Mouse (Mus musculus): ENCODE measurements around the gene Dus3l. TPM values are rescaled to one million over a fixed set of nuclear protein-coding genes. Genes with fewer than 3 reads are reported as not detected.

Gene Dus3l
- polyA plus RNA-seq, 1 experiment from 2014 or later = 33.3 TPM

DNA sequence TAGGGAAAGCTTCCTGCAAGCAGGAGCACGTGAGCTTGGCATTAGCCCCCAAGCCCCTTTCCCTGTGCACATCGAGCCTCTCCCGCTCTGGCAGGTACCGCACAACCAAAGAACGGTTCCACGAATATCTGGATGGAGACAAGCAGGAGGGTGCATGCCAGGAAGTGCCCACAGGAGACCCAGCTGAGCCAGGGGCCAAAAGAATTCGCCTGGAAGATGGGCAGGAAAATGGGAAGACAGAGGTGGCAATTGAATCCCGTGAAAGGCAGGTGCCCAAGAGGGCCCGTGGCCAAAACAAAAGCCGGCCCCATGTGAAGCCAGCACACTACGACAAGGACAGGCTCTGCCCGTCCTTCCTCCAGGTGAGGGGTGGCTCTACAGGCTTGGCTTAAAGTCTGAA is 874 bp downstream of the Dus3l start:
- WGBS = 49% methylated on average over 12 of the region's 12 CpGs
- H3K9ac ChIP-seq = peak overlapping the region; percentile 82
- H3K4me2 ChIP-seq = peak overlapping the region; percentile 79
- peak overlapping the region; percentile 95; the same call in 1 of the 2 replicates for H3K27ac ChIP-seq (ENCODE audit: poor library complexity, severe bottlenecking)
- H3K36me3 ChIP-seq = peaks cover 41% of the 10 kb centered on the region
- H3K4me3 ChIP-seq = peak overlapping the region; percentile 73
- peaks cover 7% of the 10 kb centered on the region; the same call in 1 of the 2 replicates for H3K27me3 ChIP-seq (replicated peaks)
- H3K9me3 ChIP-seq (replicated peaks) = no peaks in the 10 kb centered on the region
- no peak for ATAC-seq (ENCODE audit: insufficient number of reproducible peaks, low FRiP score)
- H3K4me1 ChIP-seq (replicated peaks) = peaks cover 25% of the 10 kb centered on the region

DNA sequence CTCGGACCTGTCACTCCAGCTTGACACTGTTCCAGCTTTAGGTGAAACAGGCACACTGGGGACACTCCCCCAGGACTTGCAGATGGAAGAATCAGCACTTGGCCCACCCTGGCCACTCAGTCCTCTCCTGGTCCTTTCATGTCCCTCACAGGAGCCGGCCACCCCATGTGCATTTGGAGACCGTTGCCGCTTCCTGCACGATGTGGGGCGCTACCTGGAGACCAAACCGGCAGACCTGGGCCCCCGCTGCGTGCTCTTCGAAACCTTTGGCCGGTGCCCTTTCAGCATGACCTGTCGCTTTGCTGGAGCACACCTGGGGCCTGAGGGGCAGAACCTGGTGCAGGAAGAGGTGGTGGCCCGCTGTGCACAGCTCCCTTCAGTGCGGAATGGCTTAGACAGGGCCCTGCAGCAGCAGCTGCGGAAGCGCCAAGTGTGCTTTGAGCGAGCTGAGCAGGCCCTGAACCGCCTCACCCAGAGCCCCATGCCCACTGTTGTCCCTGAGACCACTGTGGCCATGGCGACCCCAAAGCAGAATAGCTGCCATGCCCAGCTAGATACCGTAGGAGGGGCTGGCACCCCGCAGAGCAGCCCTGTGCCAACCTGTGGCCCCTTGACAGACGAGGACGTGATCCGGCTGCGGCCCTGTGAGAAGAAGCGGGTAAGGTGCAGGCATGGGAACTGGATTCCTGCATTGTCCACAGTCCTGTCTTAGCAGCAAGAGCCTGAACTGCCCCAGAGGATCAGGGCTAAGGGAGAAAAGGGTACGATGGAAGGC is 2.3 kb downstream of the Dus3l start:
- no peaks in the 10 kb centered on the region for H3K27me3 ChIP-seq (replicated peaks)
- 95% methylated on average over 27 of the region's 27 CpGs for WGBS
- no peak overlapping the region for H3K9ac ChIP-seq
- no peak overlapping the region for H3K4me2 ChIP-seq
- peaks cover 18% of the 10 kb centered on the region for H3K4me1 ChIP-seq (replicated peaks)
- H3K27ac ChIP-seq (ENCODE audit: poor library complexity, severe bottlenecking) = no peak overlapping the region
- peaks cover 52% of the 10 kb centered on the region for H3K36me3 ChIP-seq
- H3K4me3 ChIP-seq = no peak overlapping the region
- no peaks in the 10 kb centered on the region for H3K9me3 ChIP-seq (replicated peaks)
- no peak for ATAC-seq (ENCODE audit: insufficient number of reproducible peaks, low FRiP score)

- no peak overlapping the region for H3K4me3 ChIP-seq
- no peak for ATAC-seq (ENCODE audit: insufficient number of reproducible peaks, low FRiP score)
- 94% methylated on average over 29 of the region's 29 CpGs for WGBS
Observed at GRCm38 (mm10) chr17:56767531-56768135, 3.1 kb downstream of the Dus3l start.

GRCm38 (mm10) chr17:56768941-56769340 is 4.4 kb downstream of the Dus3l start:
- ATAC-seq (ENCODE audit: insufficient number of reproducible peaks, low FRiP score) = no peak
- Histone ChIP-seq H3K4me1 (replicated peaks) (peaks cover 15% of the 10 kb centered on the region), H3K27ac (ENCODE audit: poor library complexity, severe bottlenecking) (no peak overlapping the region), H3K9me3 (replicated peaks) (no peaks in the 10 kb centered on the region), H3K4me2 (no peak overlapping the region), H3K9ac (no peak overlapping the region), H3K4me3 (no peak overlapping the region), H3K36me3 (peaks cover 52% of the 10 kb centered on the region), H3K27me3 (replicated peaks) (no peaks in the 10 kb centered on the region)
- WGBS = 90% methylated on average over 11 of the region's 11 CpGs

More at GRCm38 (mm10) chr17:56767531-56768135, 3.1 kb downstream of the Dus3l start:
- Histone ChIP-seq H3K9me3 (replicated peaks) (no peaks in the 10 kb centered on the region), H3K27me3 (replicated peaks) (no peaks in the 10 kb centered on the region), H3K4me2 (no peak overlapping the region), H3K27ac (ENCODE audit: poor library complexity, severe bottlenecking) (no peak overlapping the region), H3K36me3 (peaks cover 52% of the 10 kb centered on the region), H3K4me1 (replicated peaks) (peaks cover 13% of the 10 kb centered on the region), H3K9ac (no peak overlapping the region)

GRCm38 (mm10) chr17:56769950-56770349 is 5.4 kb downstream of the Dus3l start, which contains the start of gene Prr22:
Prr22 (plus strand) TSS chr17:56770250.
- Histone ChIP-seq H3K27me3 (replicated peaks) (no peaks in the 10 kb centered on the region), H3K9ac (no peak within 1 kb of the TSS), H3K27ac (ENCODE audit: poor library complexity, severe bottlenecking) (no peak within 1 kb of the TSS), H3K4me1 (replicated peaks) (peaks cover 20% of the 10 kb centered on the region), H3K36me3 (peaks cover 52% of the 10 kb centered on the region), H3K4me2 (no peak within 1 kb of the TSS), H3K4me3 (no peak within 1 kb of the TSS), H3K9me3 (replicated peaks) (no peaks in the 10 kb centered on the region)
- ATAC-seq (ENCODE audit: insufficient number of reproducible peaks, low FRiP score) = no peak
- 97% methylated on average over 5 of the region's 5 CpGs for WGBS

DNA sequence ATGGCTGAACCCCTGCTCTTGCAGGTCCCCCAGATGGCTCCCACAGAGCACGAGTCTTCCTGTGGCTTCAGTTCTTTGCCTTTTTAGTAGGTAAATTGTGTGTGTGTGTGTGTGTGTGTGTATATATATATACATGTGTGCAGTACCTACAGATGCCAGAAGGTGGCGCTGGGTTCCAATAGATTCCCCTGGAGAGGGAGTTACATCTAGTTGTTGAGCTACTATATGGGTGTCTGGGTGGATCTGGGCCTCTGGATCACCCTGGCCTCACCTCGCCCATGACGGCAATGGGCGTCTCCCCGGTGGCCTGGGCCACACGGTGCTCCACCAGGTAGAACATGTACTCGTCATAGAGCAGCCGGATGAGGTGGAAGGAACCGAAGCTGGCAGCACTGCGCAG is 13.0 kb downstream of the Dus3l start:
- peaks cover 7% of the 10 kb centered on the region; the same call in 1 of the 2 replicates for H3K9me3 ChIP-seq (replicated peaks)
- H3K9ac ChIP-seq = no peak overlapping the region
- no peak overlapping the region for H3K27ac ChIP-seq (ENCODE audit: poor library complexity, severe bottlenecking)
- no peak overlapping the region for H3K4me2 ChIP-seq
- no peak overlapping the region for H3K4me3 ChIP-seq
- H3K27me3 ChIP-seq (replicated peaks) = no peaks in the 10 kb centered on the region
- peaks cover 17% of the 10 kb centered on the region for H3K36me3 ChIP-seq
- no peak for ATAC-seq (ENCODE audit: insufficient number of reproducible peaks, low FRiP score)
- H3K4me1 ChIP-seq (replicated peaks) = peaks cover 40% of the 10 kb centered on the region
- WGBS = 90% methylated on average over 11 of the region's 11 CpGs

GRCm38 (mm10) chr17:56778779-56779362 is 14.3 kb downstream of the Dus3l start:
- Histone ChIP-seq H3K9me3 (replicated peaks) (peaks cover 7% of the 10 kb centered on the region; the same call in 1 of the 2 replicates), H3K4me3 (no peak overlapping the region), H3K4me2 (no peak overlapping the region), H3K27me3 (replicated peaks) (no peaks in the 10 kb centered on the region), H3K4me1 (replicated peaks) (peaks cover 31% of the 10 kb centered on the region), H3K9ac (0 out of 2 replicates have a peak overlapping the region, but pooled peaks have one; percentile 5), H3K36me3 (peaks cover 18% of the 10 kb centered on the region), H3K27ac (ENCODE audit: poor library complexity, severe bottlenecking) (peak overlapping the region; percentile 79)
- 29% methylated on average over 3 of the region's 3 CpGs for WGBS
- ATAC-seq (ENCODE audit: insufficient number of reproducible peaks, low FRiP score) = peak; percentile 80

DNA sequence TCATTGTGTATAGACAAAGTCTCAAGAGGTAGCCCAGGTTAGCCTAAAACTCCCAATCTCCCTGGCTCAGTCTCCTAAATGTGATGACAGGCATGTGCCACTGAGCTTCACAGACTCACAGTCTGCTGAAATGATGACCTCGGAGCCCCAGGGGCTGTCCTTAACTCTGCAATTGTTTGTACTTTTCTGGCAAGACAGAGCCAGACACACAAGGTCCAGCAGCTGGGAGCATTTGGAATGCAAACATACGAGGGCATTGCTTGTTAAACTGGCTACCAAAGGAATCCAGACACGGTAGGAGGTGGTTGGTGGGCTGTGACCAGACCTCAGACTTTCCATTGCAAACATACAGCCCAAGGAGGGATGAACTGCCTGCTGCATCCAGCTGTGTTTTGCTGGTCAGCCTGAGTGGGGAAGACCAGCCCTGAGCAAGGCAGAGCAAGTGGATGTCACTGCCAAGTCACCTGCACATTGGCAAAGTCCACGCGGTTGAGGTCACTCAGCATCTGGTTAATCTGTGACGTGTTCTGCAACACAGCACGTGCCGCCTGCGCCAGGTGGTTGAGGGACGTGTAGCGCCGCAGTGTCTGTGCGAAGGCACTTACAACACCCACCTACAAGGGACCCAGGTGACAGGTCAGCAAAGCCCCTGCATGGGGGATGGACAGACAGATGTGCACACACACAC is 15.9 kb downstream of the Dus3l start:
- Histone ChIP-seq H3K27me3 (replicated peaks) (no peaks in the 10 kb centered on the region), H3K9me3 (replicated peaks) (peaks cover 7% of the 10 kb centered on the region; the same call in 1 of the 2 replicates), H3K27ac (ENCODE audit: poor library complexity, severe bottlenecking) (peak overlapping the region; percentile 79; the same call in 1 of the 2 replicates), H3K9ac (0 out of 2 replicates have a peak overlapping the region, but pooled peaks have one; percentile 28), H3K4me3 (no peak overlapping the region), H3K36me3 (peaks cover 22% of the 10 kb centered on the region), H3K4me2 (no peak overlapping the region), H3K4me1 (replicated peaks) (peaks cover 25% of the 10 kb centered on the region)
- WGBS = 77% methylated on average over 13 of the region's 13 CpGs
- no peak for ATAC-seq (ENCODE audit: insufficient number of reproducible peaks, low FRiP score)

DNA sequence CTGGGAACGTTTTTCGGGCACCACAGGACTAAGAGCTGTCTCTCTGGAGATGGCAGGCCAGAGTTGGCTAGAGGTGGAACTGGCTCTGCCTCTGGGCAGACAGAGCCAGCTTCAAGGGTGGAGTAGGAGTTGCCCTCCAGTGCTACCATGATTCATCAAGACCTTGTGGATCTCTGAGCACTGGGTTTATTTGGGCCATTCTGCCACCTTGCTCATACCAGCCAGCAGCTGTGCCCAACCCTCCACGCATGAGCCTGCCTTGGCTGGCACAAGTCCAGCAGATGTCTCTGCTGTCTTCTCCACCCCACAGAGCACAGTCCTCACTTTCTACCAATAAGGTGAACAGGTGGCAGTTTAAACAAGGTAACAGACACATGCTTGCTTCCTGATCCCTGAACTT is 24.3 kb downstream of the Dus3l start:
- H3K9ac ChIP-seq = no peak overlapping the region
- WGBS = 68% methylated on average over 3 of the region's 3 CpGs
- peaks cover 16% of the 10 kb centered on the region for H3K4me1 ChIP-seq (replicated peaks)

DNA sequence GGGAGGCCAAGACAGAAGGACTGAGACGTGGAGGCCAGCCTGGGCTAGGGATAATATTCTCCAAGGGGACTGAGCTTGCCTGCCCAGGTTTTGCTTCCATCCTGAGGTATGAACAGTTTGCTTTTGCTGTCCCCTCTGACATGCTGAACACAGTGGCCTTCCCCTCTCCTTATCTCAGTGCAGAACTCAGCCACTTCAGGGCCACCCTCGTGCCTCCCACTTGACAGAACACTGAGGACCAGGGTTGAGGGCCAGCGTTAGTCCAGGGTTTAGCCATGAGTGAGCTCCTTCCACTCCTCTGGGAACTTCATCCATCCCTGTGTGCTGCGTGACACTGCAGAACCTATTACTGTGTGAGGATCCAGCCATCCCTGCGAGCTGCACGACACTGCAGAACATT is 24.7 kb downstream of the Dus3l start:
- Histone ChIP-seq H3K9me3 (replicated peaks) (no peaks in the 10 kb centered on the region), H3K27me3 (replicated peaks) (no peaks in the 10 kb centered on the region), H3K27ac (ENCODE audit: poor library complexity, severe bottlenecking) (no peak overlapping the region), H3K36me3 (no peaks in the 10 kb centered on the region), H3K4me2 (no peak overlapping the region), H3K9ac (no peak overlapping the region), H3K4me1 (replicated peaks) (peaks cover 16% of the 10 kb centered on the region), H3K4me3 (no peak overlapping the region)
- 63% methylated on average over 6 of the region's 6 CpGs for WGBS
- no peak for ATAC-seq (ENCODE audit: insufficient number of reproducible peaks, low FRiP score)

More for the DNA sequence above, 24.3 kb downstream of the Dus3l start:
- H3K4me3 ChIP-seq = no peak overlapping the region
- 0 out of 2 replicates have a peak, but pooled peaks have one; percentile 15 for ATAC-seq (ENCODE audit: insufficient number of reproducible peaks, low FRiP score)
- no peak overlapping the region for H3K27ac ChIP-seq (ENCODE audit: poor library complexity, severe bottlenecking)
- no peaks in the 10 kb centered on the region for H3K9me3 ChIP-seq (replicated peaks)
- no peak overlapping the region for H3K4me2 ChIP-seq
- H3K27me3 ChIP-seq (replicated peaks) = no peaks in the 10 kb centered on the region
- H3K36me3 ChIP-seq = peaks cover 4% of the 10 kb centered on the region
